Mouse (Mus musculus) ovary, postnatal 36 days (tissue): ENCODE data around the gene Ugt1a8.
"Not testable (repeated sequence)": the region's sequence is repeated elsewhere in the genome, so short reads cannot be mapped to it uniquely, and the experiment has no call there.

ENCODE experiments used
- DNase-seq: peaks from one replicate; pipeline ENCODE4 v3.0.0; 2022; ENCODE audit warnings: low spot score, mixed read lengths

The Ugt1a8 gene

GRCm38 (mm10) chr1:88222216-88222615 is 134.6 kb downstream of the Ugt1a8 start:
- DNase-seq, result no peak

DNA sequence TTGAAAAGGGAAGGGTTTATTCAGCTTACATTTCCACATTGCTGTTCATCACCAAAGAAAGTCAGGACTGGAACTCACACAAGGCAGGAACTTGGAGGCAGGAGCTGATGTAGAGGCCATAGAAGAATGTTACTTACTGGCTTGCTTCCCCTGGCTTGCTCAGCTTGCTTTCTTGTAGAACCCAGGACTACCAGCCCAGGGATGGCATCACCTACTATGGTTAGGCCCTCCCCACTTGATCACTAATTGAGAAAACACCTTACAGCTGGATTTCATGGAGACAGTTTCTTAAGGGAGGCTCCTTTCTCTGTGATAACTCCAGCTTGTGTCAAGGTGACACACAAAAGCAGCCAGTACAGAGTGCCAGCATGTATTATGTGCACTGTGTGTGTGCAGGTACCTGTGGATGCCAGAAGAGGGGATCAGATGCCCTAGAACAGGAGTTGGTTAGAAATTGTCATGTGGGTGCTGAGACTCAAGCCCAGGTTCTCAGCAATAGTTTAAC is 135.4 kb downstream of the Ugt1a8 start:
- not testable (repeated sequence) for DNase-seq

DNA sequence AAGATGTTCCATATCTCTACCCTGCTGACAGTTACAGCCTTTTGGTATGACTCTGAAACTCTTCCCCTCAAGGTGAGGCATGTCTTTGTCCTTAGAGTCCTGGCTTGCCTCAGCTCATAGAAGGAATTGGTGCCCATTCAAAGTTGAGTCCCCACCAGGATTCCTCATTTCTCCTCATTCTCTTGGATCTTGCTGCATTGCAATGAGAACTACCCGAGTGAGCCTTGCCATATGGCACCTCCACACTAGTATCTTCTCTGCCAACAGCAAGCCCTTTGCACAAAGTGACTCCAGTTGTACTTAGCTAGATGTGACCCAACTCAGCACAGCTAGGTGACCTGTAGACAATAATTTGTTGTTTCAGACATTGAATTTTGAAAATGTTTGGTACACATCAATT is 136.0 kb downstream of the Ugt1a8 start:
- no peak for DNase-seq

- peak; percentile 56 for DNase-seq
Measured at GRCm38 (mm10) chr1:88224029-88224776, 136.6 kb downstream of the Ugt1a8 start.

DNA sequence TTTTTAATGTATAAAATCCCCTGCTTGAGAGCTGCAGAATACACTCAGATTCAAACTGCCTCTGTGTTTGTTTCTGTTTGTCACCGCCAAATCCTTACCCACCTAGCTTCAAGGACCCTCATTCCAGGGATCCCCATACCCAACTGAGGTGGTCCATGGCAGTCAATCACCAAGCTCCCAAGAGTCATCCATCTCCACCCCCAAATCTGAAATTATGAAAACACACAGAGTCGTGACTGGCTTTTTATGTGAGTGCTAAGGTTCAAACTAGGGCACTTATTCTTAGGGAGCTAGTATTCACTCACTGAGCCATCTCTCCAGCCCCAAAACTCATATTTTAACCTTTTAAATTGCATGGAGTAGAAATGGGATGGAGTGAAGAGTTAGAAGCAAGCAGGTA is 137.7 kb downstream of the Ugt1a8 start:
- DNase-seq, result not testable (repeated sequence)

DNA sequence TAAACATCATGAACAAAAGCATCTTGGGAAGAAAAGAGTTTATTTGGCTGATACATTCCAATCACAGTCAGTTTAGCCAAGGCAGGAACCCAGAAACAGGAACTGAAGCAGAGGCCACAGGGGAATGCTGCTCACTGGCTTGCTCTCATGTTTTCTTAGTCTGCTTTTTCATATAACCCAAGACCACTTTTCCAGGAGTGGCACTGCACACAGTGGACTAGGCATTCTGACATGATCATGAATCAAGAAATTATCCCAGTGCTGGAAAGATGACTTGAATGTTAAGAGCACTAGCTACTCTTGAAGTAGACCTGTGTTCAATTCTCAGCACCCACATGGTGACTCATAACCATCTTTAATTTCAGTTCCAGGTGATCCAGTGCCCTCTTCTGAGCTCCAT is 138.1 kb downstream of the Ugt1a8 start:
- no peak for DNase-seq

- DNase-seq, result no peak
Measured at GRCm38 (mm10) chr1:88226670-88227379, 139.2 kb downstream of the Ugt1a8 start, which contains the start of gene Mroh2a. Gene Mroh2a (plus strand): TSS chr1:88226986.

- DNase-seq, result no peak
Measured at GRCm38 (mm10) chr1:88227482-88227881, 139.9 kb downstream of the Ugt1a8 start.

DNA sequence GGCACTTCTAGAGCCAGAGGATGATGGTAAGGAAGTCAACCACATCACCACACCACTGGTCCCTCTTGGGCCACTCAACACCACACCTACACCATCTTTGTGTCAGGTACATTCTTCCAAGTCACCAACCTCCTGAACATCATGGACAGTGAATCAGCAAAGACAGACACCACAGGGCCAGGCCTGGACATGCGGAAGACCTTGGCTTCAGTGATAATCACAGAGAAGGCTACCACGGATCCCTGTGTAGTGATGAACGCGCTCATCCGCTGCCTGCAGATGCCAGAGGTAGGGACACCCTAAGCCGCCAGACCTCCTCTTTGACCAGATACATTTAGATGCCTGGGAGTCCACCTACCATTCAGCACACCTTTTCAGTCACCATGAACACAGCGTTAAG is 140.5 kb downstream of the Ugt1a8 start:
- DNase-seq, result peak; percentile 21

- DNase-seq, result no peak
Measured at GRCm38 (mm10) chr1:88229566-88229965, 142.0 kb downstream of the Ugt1a8 start.

GRCm38 (mm10) chr1:88229986-88230385 is 142.4 kb downstream of the Ugt1a8 start:
- DNase-seq, result peak; percentile 6

GRCm38 (mm10) chr1:88230421-88230820 is 142.8 kb downstream of the Ugt1a8 start:
- DNase-seq, result peak; percentile 8

DNA sequence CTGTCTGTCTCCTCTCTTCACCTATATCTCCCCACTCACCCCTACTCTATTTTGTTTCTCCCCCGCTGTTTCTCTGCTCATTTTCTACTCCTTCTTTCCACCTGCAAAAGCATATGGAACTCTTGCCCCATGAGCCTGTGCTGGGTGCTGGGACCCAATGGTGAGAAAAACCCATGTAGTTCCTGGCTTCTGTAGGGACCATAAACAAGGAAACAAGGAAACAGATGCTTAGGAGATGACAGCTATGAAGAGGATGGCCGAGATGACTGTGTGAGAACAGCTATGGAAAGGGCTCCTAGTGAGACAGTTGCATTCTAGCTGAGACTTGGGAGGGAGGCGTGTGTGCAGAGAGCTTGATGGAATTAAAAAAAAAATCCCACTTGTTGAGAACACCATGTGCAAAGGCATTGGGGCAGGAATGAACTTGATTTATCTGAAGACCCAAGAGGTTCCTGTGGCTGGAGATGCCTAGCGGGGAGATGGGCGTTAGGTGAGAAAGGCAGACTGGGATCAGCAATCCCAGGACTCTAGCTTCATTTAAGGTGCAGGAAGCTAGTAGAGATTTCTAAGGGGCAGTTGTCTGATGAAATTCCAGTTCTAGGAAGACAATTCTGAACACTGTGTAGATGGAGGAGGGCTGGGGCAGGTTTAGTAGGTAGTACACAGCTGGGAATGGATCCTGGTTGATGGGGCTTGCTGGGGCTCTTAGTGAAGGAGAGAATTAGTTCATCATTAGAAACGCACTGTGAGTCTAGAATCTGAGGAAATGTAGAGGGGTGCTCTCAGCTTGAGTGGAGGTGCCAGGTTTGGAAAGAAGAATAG is 143.6 kb downstream of the Ugt1a8 start:
- DNase-seq, result peak; percentile 5

GRCm38 (mm10) chr1:88231803-88232499 is 144.3 kb downstream of the Ugt1a8 start:
- DNase-seq, result peak; percentile 10

- DNase-seq, result peak; percentile 3
Measured at GRCm38 (mm10) chr1:88232664-88233380, 145.2 kb downstream of the Ugt1a8 start.

DNA sequence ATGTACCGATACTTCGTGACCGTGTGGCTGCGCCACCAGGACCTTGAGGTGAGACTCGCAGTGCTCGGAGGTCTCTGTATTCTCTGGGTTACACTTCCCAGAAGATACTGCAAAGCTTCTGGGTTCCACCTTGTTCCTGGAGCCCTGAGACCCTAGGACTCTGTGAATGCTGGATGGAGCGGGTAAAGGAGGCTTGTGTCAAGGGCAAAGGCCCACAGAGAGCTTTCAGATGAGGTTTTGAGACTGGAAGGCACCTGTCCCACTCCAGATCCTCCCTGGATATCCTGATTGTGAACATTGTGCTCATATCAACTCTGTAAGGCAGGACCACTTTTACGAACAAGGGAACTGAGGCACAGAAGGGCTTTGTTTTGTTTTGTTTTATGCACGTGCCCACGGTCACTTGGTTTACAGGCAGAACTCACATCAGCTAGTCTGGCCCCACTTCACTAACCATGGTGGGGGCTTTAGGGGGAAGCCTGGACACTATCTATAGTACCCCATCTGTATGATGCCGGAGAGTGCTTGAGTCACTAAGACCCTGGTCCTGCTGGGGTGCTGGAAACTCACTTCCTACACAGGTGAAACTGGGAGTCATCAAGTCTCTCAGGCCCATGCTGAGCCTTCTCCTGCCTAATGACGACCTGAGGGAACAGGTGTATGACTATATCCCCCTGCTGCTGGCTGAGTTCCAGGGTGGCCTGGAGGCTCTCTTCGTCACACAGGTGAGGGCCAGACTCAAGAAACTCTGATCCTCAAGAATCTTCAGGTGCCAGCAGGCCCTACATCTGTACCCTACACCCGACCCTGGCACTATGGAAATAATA is 146.0 kb downstream of the Ugt1a8 start:
- DNase-seq, result peak; percentile 25

- DNase-seq, result peak; percentile 2
Measured at GRCm38 (mm10) chr1:88234248-88234610, 146.6 kb downstream of the Ugt1a8 start.

- DNase-seq, result peak; percentile 17
Measured at GRCm38 (mm10) chr1:88234646-88235045, 147.0 kb downstream of the Ugt1a8 start.

GRCm38 (mm10) chr1:88235046-88235893 is 147.7 kb downstream of the Ugt1a8 start:
- DNase-seq, result no peak
